Mouse (Mus musculus): Measurements from ENCODE around the gene Ifna13. TPM values are rescaled to one million over a fixed set of nuclear protein-coding genes. Genes with fewer than 3 reads are reported as not detected.

The Ifna13 gene
- polyA plus RNA-seq (2016; fragmentation: Nextera tagmentation; extraction: Ambion mirVana), result 0.24 TPM in 1 of 2 replicates, not detected in the other

- Histone ChIP-seq H3K27ac (no peak within 1 kb of the TSS), H3K27me3 (ENCODE audit: low read depth, poor library complexity, severe bottlenecking) (no peaks in the 10 kb centered on the region), H3K4me3 (no peak within 1 kb of the TSS), H3K36me3 (no peaks in the 10 kb centered on the region), H3K9me3 (replicated peaks) (no peaks in the 10 kb centered on the region), H3K4me1 (no peaks in the 10 kb centered on the region)
- 69% methylated on average over 2 of the region's 2 CpGs for WGBS
- DNase-seq (ENCODE audit: low spot score), result no peak
These were observed at the start of gene Ifna13 for GRCm38 (mm10) chr4:88644359-88644758. Gene Ifna13 (minus strand): TSS chr4:88644459.

- no peaks in the 10 kb centered on the region for H3K36me3 ChIP-seq
- WGBS, result 89% methylated on average over 2 of the region's 2 CpGs
- H3K4me3 ChIP-seq, result no peak overlapping the region
- no peak overlapping the region for H3K27ac ChIP-seq
- no peaks in the 10 kb centered on the region for H3K4me1 ChIP-seq
- no peaks in the 10 kb centered on the region for H3K27me3 ChIP-seq (ENCODE audit: low read depth, poor library complexity, severe bottlenecking)
- H3K9me3 ChIP-seq (replicated peaks), result no peaks in the 10 kb centered on the region
- DNase-seq (ENCODE audit: low spot score), result no peak
These were observed 49.1 kb upstream of the Ifna13 start for GRCm38 (mm10) chr4:88693392-88693791.

- DNase-seq (ENCODE audit: low spot score), result no peak
- Histone ChIP-seq H3K36me3 (no peaks in the 10 kb centered on the region), H3K4me3 (no peak overlapping the region), H3K27ac (no peak overlapping the region), H3K9me3 (replicated peaks) (no peaks in the 10 kb centered on the region), H3K4me1 (no peaks in the 10 kb centered on the region), H3K27me3 (ENCODE audit: low read depth, poor library complexity, severe bottlenecking) (no peaks in the 10 kb centered on the region)
- 95% methylated on average over 1 of the region's 1 CpGs for WGBS
These were observed 48.3 kb upstream of the Ifna13 start for GRCm38 (mm10) chr4:88692537-88692936.

- Histone ChIP-seq H3K27me3 (ENCODE audit: low read depth, poor library complexity, severe bottlenecking) (no peaks in the 10 kb centered on the region), H3K4me1 (no peaks in the 10 kb centered on the region), H3K9me3 (replicated peaks) (no peaks in the 10 kb centered on the region), H3K36me3 (no peaks in the 10 kb centered on the region), H3K27ac (no peak within 1 kb of the TSS), H3K4me3 (no peak within 1 kb of the TSS)
- 70% methylated on average over 2 of the region's 2 CpGs for WGBS
- no peak for DNase-seq (ENCODE audit: low spot score)
These were observed 47.0 kb upstream of the Ifna13 start, which contains the start of gene Ifnab for GRCm38 (mm10) chr4:88691259-88691658. Gene Ifnab (minus strand): TSS chr4:88691359.

- 86% methylated on average over 1 of the region's 1 CpGs for WGBS
- no peaks in the 10 kb centered on the region for H3K4me1 ChIP-seq
- H3K9me3 ChIP-seq (replicated peaks), result no peaks in the 10 kb centered on the region
- H3K27ac ChIP-seq, result no peak within 1 kb of the TSS
- H3K27me3 ChIP-seq (ENCODE audit: low read depth, poor library complexity, severe bottlenecking), result no peaks in the 10 kb centered on the region
- no peak within 1 kb of the TSS for H3K4me3 ChIP-seq
- H3K36me3 ChIP-seq, result no peaks in the 10 kb centered on the region
- DNase-seq (ENCODE audit: low spot score), result no peak
These were observed 39.6 kb upstream of the Ifna13 start, which contains the start of gene Ifna2 for GRCm38 (mm10) chr4:88683812-88684211. Gene Ifna2 (minus strand): TSS chr4:88683912.

GRCm38 (mm10) chr4:88681353-88681752 is 37.1 kb upstream of the Ifna13 start:
- H3K27ac ChIP-seq, result no peak overlapping the region
- H3K27me3 ChIP-seq (ENCODE audit: low read depth, poor library complexity, severe bottlenecking), result no peaks in the 10 kb centered on the region
- H3K9me3 ChIP-seq (replicated peaks), result no peaks in the 10 kb centered on the region
- DNase-seq (ENCODE audit: low spot score), result no peak
- no peaks in the 10 kb centered on the region for H3K36me3 ChIP-seq
- H3K4me1 ChIP-seq, result no peaks in the 10 kb centered on the region
- no peak overlapping the region for H3K4me3 ChIP-seq
- 83% methylated on average over 3 of the region's 3 CpGs for WGBS

GRCm38 (mm10) chr4:88680362-88680761 is 36.1 kb upstream of the Ifna13 start:
- no peak for DNase-seq (ENCODE audit: low spot score)
- Histone ChIP-seq H3K36me3 (no peaks in the 10 kb centered on the region), H3K27me3 (ENCODE audit: low read depth, poor library complexity, severe bottlenecking) (no peaks in the 10 kb centered on the region), H3K4me3 (no peak overlapping the region), H3K4me1 (no peaks in the 10 kb centered on the region), H3K27ac (no peak overlapping the region), H3K9me3 (replicated peaks) (no peaks in the 10 kb centered on the region)
- WGBS, result 59% methylated on average over 8 of the region's 8 CpGs

- DNase-seq (ENCODE audit: low spot score), result no peak
- 90% methylated on average over 1 of the region's 1 CpGs for WGBS
- no peaks in the 10 kb centered on the region for H3K36me3 ChIP-seq
- no peaks in the 10 kb centered on the region for H3K27me3 ChIP-seq (ENCODE audit: low read depth, poor library complexity, severe bottlenecking)
- no peaks in the 10 kb centered on the region for H3K9me3 ChIP-seq (replicated peaks)
- no peak within 1 kb of the TSS for H3K27ac ChIP-seq
- no peak within 1 kb of the TSS for H3K4me3 ChIP-seq
- no peaks in the 10 kb centered on the region for H3K4me1 ChIP-seq
These were observed 32.6 kb upstream of the Ifna13 start, which contains the start of gene Ifna16 for GRCm38 (mm10) chr4:88676824-88677223. Gene Ifna16 (minus strand): TSS chr4:88676924.

GRCm38 (mm10) chr4:88655461-88655860 is 11.2 kb upstream of the Ifna13 start:
- DNase-seq (ENCODE audit: low spot score), result no peak
- Histone ChIP-seq H3K9me3 (replicated peaks) (no peaks in the 10 kb centered on the region), H3K36me3 (no peaks in the 10 kb centered on the region), H3K4me3 (no peak overlapping the region), H3K27ac (no peak overlapping the region), H3K4me1 (no peaks in the 10 kb centered on the region), H3K27me3 (ENCODE audit: low read depth, poor library complexity, severe bottlenecking) (no peaks in the 10 kb centered on the region)
- 50% methylated on average over 1 of the region's 1 CpGs for WGBS

GRCm38 (mm10) chr4:88653644-88654043 is 9.4 kb upstream of the Ifna13 start:
- Histone ChIP-seq H3K4me1 (no peaks in the 10 kb centered on the region), H3K27me3 (ENCODE audit: low read depth, poor library complexity, severe bottlenecking) (no peaks in the 10 kb centered on the region), H3K36me3 (no peaks in the 10 kb centered on the region), H3K4me3 (no peak overlapping the region), H3K27ac (no peak overlapping the region), H3K9me3 (replicated peaks) (no peaks in the 10 kb centered on the region)
- WGBS, result 84% methylated on average over 3 of the region's 3 CpGs
- DNase-seq (ENCODE audit: low spot score), result no peak

- Histone ChIP-seq H3K27ac (no peak overlapping the region), H3K36me3 (no peaks in the 10 kb centered on the region), H3K4me1 (no peaks in the 10 kb centered on the region), H3K9me3 (replicated peaks) (no peaks in the 10 kb centered on the region), H3K4me3 (no peak overlapping the region), H3K27me3 (ENCODE audit: low read depth, poor library complexity, severe bottlenecking) (no peaks in the 10 kb centered on the region)
- 44% methylated on average over 2 of the region's 2 CpGs for WGBS
- no peak for DNase-seq (ENCODE audit: low spot score)
These were observed 1.7 kb downstream of the Ifna13 start for GRCm38 (mm10) chr4:88642526-88642925.

GRCm38 (mm10) chr4:88641077-88641831 is 3.0 kb downstream of the Ifna13 start:
- H3K4me3 ChIP-seq, result peak overlapping the region; percentile 35
- DNase-seq (ENCODE audit: low spot score), result peak; percentile 99
- no peaks in the 10 kb centered on the region for H3K9me3 ChIP-seq (replicated peaks)
- H3K36me3 ChIP-seq, result no peaks in the 10 kb centered on the region
- WGBS, result 23% methylated on average over 11 of the region's 11 CpGs
- H3K4me1 ChIP-seq, result no peaks in the 10 kb centered on the region
- H3K27me3 ChIP-seq (ENCODE audit: low read depth, poor library complexity, severe bottlenecking), result no peaks in the 10 kb centered on the region
- peak overlapping the region; percentile 62; the same call in 1 of the 2 replicates for H3K27ac ChIP-seq

GRCm38 (mm10) chr4:88640704-88641076 is 3.6 kb downstream of the Ifna13 start:
- H3K36me3 ChIP-seq, result no peaks in the 10 kb centered on the region
- DNase-seq (ENCODE audit: low spot score), result no peak
- H3K4me3 ChIP-seq, result peak overlapping the region; percentile 35
- no peaks in the 10 kb centered on the region for H3K9me3 ChIP-seq (replicated peaks)
- peak overlapping the region; percentile 62; the same call in 1 of the 2 replicates for H3K27ac ChIP-seq
- H3K27me3 ChIP-seq (ENCODE audit: low read depth, poor library complexity, severe bottlenecking), result no peaks in the 10 kb centered on the region
- H3K4me1 ChIP-seq, result no peaks in the 10 kb centered on the region
- 82% methylated on average over 8 of the region's 8 CpGs for WGBS
